Mouse (Mus musculus) thymus, adult 2 months (tissue): ENCODE measurements around the gene Glis1.

Experiments
- CTCF ChIP-seq: fragments of 200-500 bp; IDR thresholded peaks from 2 replicates; pipeline ENCODE4 v1.5.1; 2012; ENCODE audit warnings: mild to moderate bottlenecking, control low read depth, low read length, moderate library complexity, borderline replicate concordance; ENCODE audit not compliant: control insufficient read depth, poor library complexity, insufficient read depth; ENCODE audit errors: extremely low read depth
- POLR2A ChIP-seq: fragments of 200-500 bp; IDR thresholded peaks from 2 replicates; pipeline ENCODE4 v1.6.1; 2012; ENCODE audit warnings: mild to moderate bottlenecking, low read length, control low read depth, moderate library complexity; ENCODE audit not compliant: control insufficient read depth, poor library complexity, insufficient read depth; ENCODE audit errors: extremely low read depth

- TF ChIP-seq CTCF (no peak), POLR2A (no peak)
Measured at GRCm38 (mm10) chr4:107539021-107539420, 104.6 kb downstream of the Glis1 start.
